Mouse (Mus musculus) liver, embryonic 14 days (tissue): ENCODE results near the gene Gm8237. TPM values are rescaled to one million over a fixed set of nuclear protein-coding genes. Genes with fewer than 3 reads are reported as not detected.

Source experiments
- polyA plus RNA-seq: library from polyadenylated mRNA; depleted of rRNA; stranded (reverse); fragments of >200 nt; gene quantifications from 2 replicates; pipeline ENCODE4 v1.2.3, GENCODE M21; 2012; rRNA removed

Gm8237 gene
- polyA plus RNA-seq = not detected in 2 replicates

GRCm38 (mm10) chr14:5880241-5880640, at the start of gene Gm8237:
Gene Gm8237 (minus strand): TSS chr14:5880382.

GRCm38 (mm10) chr14:5830229-5830628, 50.0 kb downstream of the Gm8237 start, which contains the start of gene Gm3424:
Gene Gm3424 (minus strand): TSS chr14:5830329.

Other genes starting within 250 kb of the Gm8237 start
- gene Gm8265, start 247.4 kb downstream of the Gm8237 start, polyA plus RNA-seq = not detected in 2 replicates
- not detected in 2 replicates for gene Gm9603, start 192.9 kb downstream of the Gm8237 start, polyA plus RNA-seq
- 0.03 TPM in 1 of 2 replicates, not detected in the other for gene Gm3373, start 138.8 kb downstream of the Gm8237 start, polyA plus RNA-seq
- 0.05 and 0.07 TPM in 2 replicates for gene Gm3383, start 72.4 kb downstream of the Gm8237 start, polyA plus RNA-seq
- not detected in 2 replicates for gene Gm3424, start 50.1 kb downstream of the Gm8237 start, polyA plus RNA-seq
- gene Gm3248, start 81.4 kb upstream of the Gm8237 start, polyA plus RNA-seq = 0.02 and 0.05 TPM in 2 replicates
- not detected in 2 replicates for gene Gm3453, start 98.8 kb upstream of the Gm8237 start, polyA plus RNA-seq
- not detected in 2 replicates for gene Gm6337, start 177.9 kb upstream of the Gm8237 start, polyA plus RNA-seq
- gene Gm8206, start 213.6 kb upstream of the Gm8237 start, polyA plus RNA-seq = 0.01 and 0.05 TPM in 2 replicates
- gene Gm3468, start 228.3 kb upstream of the Gm8237 start, polyA plus RNA-seq = 0.11 and 0.13 TPM in 2 replicates
- not detected in 2 replicates for gene Gm3476, start 245.4 kb upstream of the Gm8237 start, polyA plus RNA-seq